ENCODE assay signal across 16 mouse cellular contexts in the genomic region with DNA sequence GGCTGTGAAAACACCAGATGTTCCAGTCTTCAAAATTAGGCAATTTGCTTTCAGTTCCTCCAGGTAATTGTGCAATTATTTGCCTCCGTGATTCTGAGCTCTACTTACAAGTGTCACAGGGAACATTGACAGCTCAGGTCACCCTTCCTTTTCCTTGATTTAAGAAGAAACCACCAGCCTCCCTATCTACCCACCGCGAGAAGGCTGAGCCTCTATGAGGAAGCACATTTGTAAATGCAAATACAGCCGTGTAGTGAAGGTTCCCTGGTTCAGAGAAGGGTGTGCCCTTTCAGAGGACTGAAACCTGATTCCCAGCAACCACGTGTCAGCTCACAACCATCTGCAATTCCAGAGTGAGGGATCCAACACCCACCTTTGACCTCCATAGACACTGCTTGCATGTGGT.
DNase-seq lines count a peak whose midpoint lies in the region; ATAC-seq and TF ChIP-seq lines count a peak whose summit lies in the region.
"Had no signal": no experiment of that assay in that cellular context is flagged by ENCODE, and none has a peak within 500 bp of the region (broad histone marks: within the 10 kb centered on the region; RNA-seq: fewer than 3 reads in every experiment).

No protein-coding gene starts in this region.

- no peak overlapping the region for H3K27ac ChIP-seq in forebrain, embryonic 13.5 days
- no peak overlapping the region for H3K27ac ChIP-seq in forebrain, embryonic 12.5 days
- peak overlapping the region; percentile 1; the same call in 1 of the 2 replicates for H3K27ac ChIP-seq in CH12.LX (ENCODE audit: insufficient read depth, low read depth)
- no peak overlapping the region for H3K27ac ChIP-seq in embryonic facial prominence, embryonic 10.5 days (replicated peaks)
- H3K27ac ChIP-seq: embryonic facial prominence, embryonic 15.5 days; macrophage had no signal

- no peak overlapping the region for H3K4me3 ChIP-seq in forebrain, embryonic 13.5 days
- H3K4me3 ChIP-seq in forebrain, embryonic 12.5 days (replicated peaks), result no peak overlapping the region
- no peak overlapping the region for H3K4me3 ChIP-seq in CH12.LX (replicated peaks in 1 of 3; ENCODE audit: low read depth in 2 of 3, low read length in 2 of 3, poor library complexity in 1 of 3)
- no peak overlapping the region for H3K4me3 ChIP-seq in embryonic facial prominence, embryonic 10.5 days
- H3K4me3 ChIP-seq in megakaryocyte, embryonic 14.5 days (replicated peaks), result peak overlapping the region; percentile 51
- H3K4me3 ChIP-seq: embryonic facial prominence, embryonic 15.5 days; myocyte had no signal

- dilution Hi-C loops in CH12.LX (cut with MboI; ENCODE audit: extremely low pct_ligation_motif_present, extremely low pct_unique_long_range_greater_than_20kb, low sequenced_read_pairs), result no loop called here

- in situ Hi-C loops in CH12.LX (cut with MboI; ENCODE audit: low pct_ligation_motif_present, low pct_unique_long_range_greater_than_20kb, low sequenced_read_pairs), result no loop called here

- no peak for TF ChIP-seq POLR2A in CH12.LX (IDR thresholded peaks at IDR 0.05; ENCODE audit: low read depth, low read length)

- H3K79me2 ChIP-seq in CH12.LX (replicated peaks; ENCODE audit: control insufficient read depth, extremely low read depth, insufficient read depth, poor library complexity, severe bottlenecking), result no peaks in the 10 kb centered on the region

- H3K27me3 ChIP-seq in forebrain, embryonic 13.5 days, result no peaks in the 10 kb centered on the region
- H3K27me3 ChIP-seq in forebrain, embryonic 12.5 days, result no peaks in the 10 kb centered on the region
- H3K27me3 ChIP-seq in CH12.LX (replicated peaks), result no peaks in the 10 kb centered on the region
- H3K27me3 ChIP-seq in embryonic facial prominence, embryonic 10.5 days (replicated peaks; ENCODE audit: low read depth, poor library complexity, severe bottlenecking), result no peaks in the 10 kb centered on the region
- H3K27me3 ChIP-seq in megakaryocyte, embryonic 14.5 days (replicated peaks), result no peaks in the 10 kb centered on the region
- H3K27me3 ChIP-seq: embryonic facial prominence, embryonic 15.5 days; Patski had no signal

- TF ChIP-seq CTCF in CH12.LX (conservative IDR thresholded peaks at IDR 0.05 in 1 of 2, IDR thresholded peaks at IDR 0.05 in 1 of 2; ENCODE audit: low read depth in 2 of 2, low read length in 2 of 2), result no peak

- H3K9ac ChIP-seq in forebrain, embryonic 13.5 days, result no peak overlapping the region
- H3K9ac ChIP-seq in forebrain, embryonic 12.5 days, result no peak overlapping the region
- H3K9ac ChIP-seq in CH12.LX (ENCODE audit: insufficient read depth, low read depth), result no peak overlapping the region
- H3K9ac ChIP-seq: embryonic facial prominence, embryonic 15.5 days had no signal

- H3K4me1 ChIP-seq in forebrain, embryonic 13.5 days, result no peaks in the 10 kb centered on the region
- no peaks in the 10 kb centered on the region for H3K4me1 ChIP-seq in forebrain, embryonic 12.5 days
- H3K4me1 ChIP-seq in CH12.LX (ENCODE audit: control insufficient read depth in 1 of 2, insufficient read depth in 2 of 2), result peaks cover 4 to 28% of the 10 kb centered on the region in 2 experiments
- peaks cover 5% of the 10 kb centered on the region for H3K4me1 ChIP-seq in embryonic facial prominence, embryonic 10.5 days
- H3K4me1 ChIP-seq in megakaryocyte, embryonic 14.5 days, result peaks cover 19% of the 10 kb centered on the region
- H3K4me1 ChIP-seq: embryonic facial prominence, embryonic 15.5 days had no signal

- no peaks in the 10 kb centered on the region for H3K36me3 ChIP-seq in forebrain, embryonic 13.5 days (ENCODE audit: poor library complexity, severe bottlenecking)
- no peaks in the 10 kb centered on the region for H3K36me3 ChIP-seq in forebrain, embryonic 12.5 days (replicated peaks)
- H3K36me3 ChIP-seq in CH12.LX (replicated peaks in 1 of 2; ENCODE audit: control insufficient read depth in 1 of 2, insufficient read depth in 1 of 2, low read length in 1 of 2), result peaks cover 0 to 10% of the 10 kb centered on the region in 2 experiments
- H3K36me3 ChIP-seq in embryonic facial prominence, embryonic 10.5 days (replicated peaks), result peaks cover 4% of the 10 kb centered on the region; the same call in 1 of the 2 replicates
- H3K36me3 ChIP-seq in megakaryocyte, embryonic 14.5 days (replicated peaks; ENCODE audit: low read length), result peaks cover 2% of the 10 kb centered on the region
- H3K36me3 ChIP-seq: embryonic facial prominence, embryonic 15.5 days had no signal

- ATAC-seq in forebrain, embryonic 13.5 days, result peak; percentile 36; the same call in 1 of the 2 replicates
- ATAC-seq in forebrain, embryonic 12.5 days (ENCODE audit: low FRiP score), result no peak
- ATAC-seq: Patski had no signal

- 42% methylated on average over 5 of the region's 5 CpGs for WGBS in forebrain, embryonic 13.5 days
- 42% methylated on average over 5 of the region's 5 CpGs for WGBS in forebrain, embryonic 12.5 days
- 38% methylated on average over 5 of the region's 5 CpGs for WGBS in embryonic facial prominence, embryonic 10.5 days

- TF ChIP-seq EP300 in CH12.LX (IDR thresholded peaks at IDR 0.05; ENCODE audit: low read length), result no peak

- no peaks in the 10 kb centered on the region for H3K9me3 ChIP-seq in forebrain, embryonic 13.5 days (replicated peaks)
- H3K9me3 ChIP-seq in forebrain, embryonic 12.5 days, result no peaks in the 10 kb centered on the region
- H3K9me3 ChIP-seq in CH12.LX (replicated peaks; ENCODE audit: low read length), result no peaks in the 10 kb centered on the region
- H3K9me3 ChIP-seq in embryonic facial prominence, embryonic 10.5 days, result no peaks in the 10 kb centered on the region
- H3K9me3 ChIP-seq in megakaryocyte, embryonic 14.5 days, result no peaks in the 10 kb centered on the region
- H3K9me3 ChIP-seq: embryonic facial prominence, embryonic 15.5 days had no signal

- H3K4me2 ChIP-seq in forebrain, embryonic 13.5 days, result no peak overlapping the region
- no peak overlapping the region for H3K4me2 ChIP-seq in forebrain, embryonic 12.5 days
- peak overlapping the region; percentile 16 for H3K4me2 ChIP-seq in CH12.LX (ENCODE audit: insufficient read depth, low read depth, poor library complexity, severe bottlenecking)
- H3K4me2 ChIP-seq: embryonic facial prominence, embryonic 15.5 days had no signal

- DNase-seq in CH12.LX (ENCODE audit: extremely low read depth), result peak; percentile 77
- DNase-seq in embryonic facial prominence, embryonic 10.5 days (ENCODE audit: low spot score), result peak; percentile 24
- no peak for DNase-seq in layer of hippocampus, adult 9-10 months (ENCODE audit: low spot score)
- DNase-seq in kidney, postnatal 10 days, result no peak
- DNase-seq in thymus, postnatal 0 days (ENCODE audit: low spot score), result no peak
- DNase-seq: adrenal gland, postnatal 36 days; cerebellum, adult 8-10 months; heart, adult 18-20 months; heart, postnatal 14 days had no signal

- no peak for TF ChIP-seq RAD21 in CH12.LX (IDR thresholded peaks at IDR 0.05; ENCODE audit: low read depth, low read length)

TF ChIP-seq in CH12.LX, 34 proteins besides CTCF, POLR2A, EP300 and RAD21:
- TF ChIP-seq CHD1 (IDR thresholded peaks at IDR 0.05; ENCODE audit: low read depth, low read length) (no peak), IRF4 (IDR thresholded peaks at IDR 0.05; ENCODE audit: low read depth, low read length) (peak; percentile 59), MEF2A (IDR thresholded peaks at IDR 0.05; ENCODE audit: borderline replicate concordance, low read depth, low read length) (no peak), MYC (IDR thresholded peaks at IDR 0.05; ENCODE audit: low read depth, low read length) (peak; percentile 69; the same call in 1 of the 2 replicates), MAX (IDR thresholded peaks at IDR 0.05; ENCODE audit: low read length) (0 out of 2 replicates have a peak, but pooled peaks have one; percentile 52), MXI1 (IDR thresholded peaks at IDR 0.05; ENCODE audit: low read depth, low read length) (peak; percentile 80; the same call in 1 of the 2 replicates)

Comparison
In these comparisons a context has a peak if more than half of its experiments do, and no peak if none do; other contexts are left out.
1. DNase-seq: peak in CH12.LX (single experiment) and embryonic facial prominence, embryonic 10.5 days (single experiment); none in layer of hippocampus, adult 9-10 months (single experiment), kidney, postnatal 10 days (single experiment) and thymus, postnatal 0 days (single experiment).